ENCODE assay signal across 24 mouse cellular contexts in the genomic region with DNA sequence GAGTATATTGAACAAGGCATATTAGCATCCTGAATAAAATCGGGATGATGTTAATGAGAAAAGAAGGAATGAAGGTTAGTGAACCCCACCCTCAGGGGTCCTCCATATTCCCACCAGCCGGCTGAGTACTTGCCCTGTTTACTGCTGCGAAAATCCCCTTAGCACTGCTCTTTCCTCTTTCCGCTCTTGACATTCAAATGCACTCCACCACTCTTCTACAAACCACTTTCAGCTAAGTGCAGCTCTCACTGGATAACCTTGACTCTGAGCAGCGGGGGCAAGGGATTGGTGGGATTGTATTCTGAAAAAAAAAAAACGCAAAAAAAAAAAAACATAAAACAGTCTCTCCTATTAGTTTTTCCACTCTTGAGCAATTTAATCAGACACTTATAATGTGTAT.
"Had no signal": no experiment of that assay in that cellular context is flagged by ENCODE, and none has a peak within 500 bp of the region (broad histone marks: within the 10 kb centered on the region; RNA-seq: fewer than 3 reads in every experiment).

No protein-coding gene starts in this region.

- H3K9ac ChIP-seq: kidney, embryonic 15.5 days; limb, embryonic 13.5 days; liver, embryonic 12.5 days; liver, embryonic 15.5 days; lung, embryonic 14.5 days; midbrain, embryonic 12.5 days; midbrain, embryonic 15.5 days; neural tube, embryonic 12.5 days; neural tube, embryonic 15.5 days had no signal

- H3K27me3 ChIP-seq: kidney, embryonic 15.5 days; limb, embryonic 13.5 days; liver, embryonic 12.5 days; liver, embryonic 15.5 days; midbrain, embryonic 12.5 days; midbrain, embryonic 15.5 days; neural tube, embryonic 12.5 days; neural tube, embryonic 15.5 days had no signal

- H3K36me3 ChIP-seq: kidney, embryonic 15.5 days; limb, embryonic 10.5 days; limb, embryonic 13.5 days; liver, embryonic 12.5 days; liver, embryonic 15.5 days; midbrain, embryonic 12.5 days; midbrain, embryonic 15.5 days; neural tube, embryonic 12.5 days; neural tube, embryonic 15.5 days had no signal

- H3K4me1 ChIP-seq: neural tube, embryonic 12.5 days had no signal

- DNase-seq: kidney, adult 2 months; kidney, postnatal 10 days; kidney, postnatal 36 days; layer of hippocampus, adult 9-11 months; liver; lung, embryonic 14.5 days; right cerebral cortex, adult 18-20 months; right cerebral cortex, postnatal 14 days; right cerebral cortex, postnatal 4 days; thymus, adult 2 months; thymus, postnatal 14 days; thymus, postnatal 4 days had no signal

- H3K4me3 ChIP-seq: kidney, embryonic 15.5 days; limb, embryonic 10.5 days; limb, embryonic 13.5 days; liver, embryonic 12.5 days; liver, embryonic 15.5 days; midbrain, embryonic 12.5 days; midbrain, embryonic 15.5 days; neural tube, embryonic 12.5 days; neural tube, embryonic 15.5 days had no signal

- H3K4me2 ChIP-seq: kidney, embryonic 15.5 days; limb, embryonic 13.5 days; liver, embryonic 12.5 days; liver, embryonic 15.5 days; lung, embryonic 14.5 days; midbrain, embryonic 12.5 days; midbrain, embryonic 15.5 days; neural tube, embryonic 12.5 days; neural tube, embryonic 15.5 days had no signal

- H3K27ac ChIP-seq: kidney, embryonic 15.5 days; limb, embryonic 10.5 days; limb, embryonic 13.5 days; liver, embryonic 12.5 days; liver, embryonic 15.5 days; macrophage; midbrain, embryonic 12.5 days; midbrain, embryonic 15.5 days; neural tube, embryonic 12.5 days; neural tube, embryonic 15.5 days; stomach, postnatal 0 days had no signal

- ATAC-seq: intestine, postnatal 0 days; liver, embryonic 12.5 days; midbrain, embryonic 15.5 days had no signal

- H3K9me3 ChIP-seq: kidney, embryonic 15.5 days; limb, embryonic 10.5 days; limb, embryonic 13.5 days; liver, embryonic 12.5 days; liver, embryonic 15.5 days; midbrain, embryonic 12.5 days; midbrain, embryonic 15.5 days; neural tube, embryonic 12.5 days; neural tube, embryonic 15.5 days had no signal
